Comparison of ENCODE assay signal across 24 mouse cellular contexts in the genomic region with DNA sequence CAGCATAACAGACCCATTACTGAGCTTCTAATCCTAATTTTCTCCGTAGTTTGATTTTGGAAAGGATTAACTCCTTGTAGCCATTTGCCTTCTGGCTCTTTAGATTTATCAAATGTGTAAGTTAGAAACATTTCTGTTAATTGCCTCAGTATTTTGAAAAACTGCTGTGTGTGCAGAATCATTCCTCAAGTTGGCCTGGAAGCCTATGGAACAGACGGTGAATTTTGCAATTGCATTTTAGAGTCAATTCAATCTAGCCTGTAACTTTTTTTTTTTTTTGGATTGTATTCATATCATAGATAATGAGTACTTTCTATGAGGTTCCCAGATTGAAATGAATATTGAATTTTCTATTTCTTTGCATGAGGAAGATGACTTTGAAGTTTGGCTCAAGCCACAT.
A peak's percentile ranks its signal among the peaks of the same experiment; 100 is the strongest.
DNase-seq lines count a peak whose midpoint lies in the region; ATAC-seq and TF ChIP-seq lines count a peak whose summit lies in the region.
"Had no signal": no experiment of that assay in that cellular context is flagged by ENCODE, and none has a peak within 500 bp of the region (broad histone marks: within the 10 kb centered on the region; RNA-seq: fewer than 3 reads in every experiment).

No protein-coding gene starts in this region.

- H3K27ac ChIP-seq in forebrain, embryonic 16.5 days (ENCODE audit: low read length) = no peak overlapping the region
- no peak overlapping the region for H3K27ac ChIP-seq in forebrain, embryonic 12.5 days
- no peak overlapping the region for H3K27ac ChIP-seq in forebrain, postnatal 0 days (ENCODE audit: low read depth, low read length)
- H3K27ac ChIP-seq in forebrain, embryonic 11.5 days (ENCODE audit: low read depth, low read length) = no peak overlapping the region

- no peaks in the 10 kb centered on the region for H3K27me3 ChIP-seq in forebrain, embryonic 16.5 days (replicated peaks; ENCODE audit: control insufficient read depth, insufficient read depth, low read length)
- no peaks in the 10 kb centered on the region for H3K27me3 ChIP-seq in forebrain, embryonic 12.5 days
- H3K27me3 ChIP-seq in forebrain, postnatal 0 days (ENCODE audit: insufficient read depth, low read length) = no peaks in the 10 kb centered on the region
- H3K27me3 ChIP-seq in forebrain, embryonic 11.5 days (ENCODE audit: control insufficient read depth, insufficient read depth, low read length) = no peaks in the 10 kb centered on the region
- H3K27me3 ChIP-seq: CH12.LX had no signal

- H3K9ac ChIP-seq in forebrain, embryonic 16.5 days (replicated peaks; ENCODE audit: low read depth, low read length) = no peak overlapping the region
- no peak overlapping the region for H3K9ac ChIP-seq in forebrain, embryonic 12.5 days
- H3K9ac ChIP-seq in forebrain, postnatal 0 days = no peak overlapping the region
- no peak overlapping the region for H3K9ac ChIP-seq in forebrain, embryonic 11.5 days (ENCODE audit: low read length)

- DNase-seq in forebrain, postnatal 0 days = peak; percentile 67
- no peak for DNase-seq in forebrain, embryonic 11.5 days (ENCODE audit: low spot score)
- peak; percentile 5 for DNase-seq in brain, adult 2 months (ENCODE audit: low read depth, low spot score)
- DNase-seq in brain, embryonic 18.5 days (ENCODE audit: low read depth, low spot score) = peak; percentile 63
- DNase-seq in cerebellum, postnatal 4 days (ENCODE audit: low spot score in 2 of 2) = no peak
- no peak for DNase-seq in frontal cortex, postnatal 36 days (ENCODE audit: low spot score in 2 of 2)
- DNase-seq: adrenal gland, adult 2 months; adrenal gland, adult 8-10 months; adrenal gland, postnatal 10 days; adrenal gland, postnatal 14 days; adrenal gland, postnatal 25 days; adrenal gland, postnatal 36 days; B cell, adult 2 months; cerebellum, adult 11 months; cerebellum, adult 11-12 months; cerebellum, adult 18-20 months; cerebellum, adult 2 months had no signal

- H3K9me3 ChIP-seq in forebrain, embryonic 16.5 days (ENCODE audit: control insufficient read depth, low read length) = no peaks in the 10 kb centered on the region
- H3K9me3 ChIP-seq in forebrain, embryonic 12.5 days = no peaks in the 10 kb centered on the region
- H3K9me3 ChIP-seq in forebrain, postnatal 0 days (ENCODE audit: low read length) = no peaks in the 10 kb centered on the region
- H3K9me3 ChIP-seq in forebrain, embryonic 11.5 days (ENCODE audit: control insufficient read depth, low read length) = no peaks in the 10 kb centered on the region
- H3K9me3 ChIP-seq: G1E had no signal

- H3K36me3 ChIP-seq in forebrain, embryonic 16.5 days (ENCODE audit: control insufficient read depth, insufficient read depth) = no peaks in the 10 kb centered on the region
- H3K36me3 ChIP-seq in forebrain, embryonic 12.5 days (replicated peaks) = no peaks in the 10 kb centered on the region
- H3K36me3 ChIP-seq in forebrain, postnatal 0 days (ENCODE audit: insufficient read depth) = no peaks in the 10 kb centered on the region
- H3K36me3 ChIP-seq in forebrain, embryonic 11.5 days (ENCODE audit: control insufficient read depth, insufficient read depth, low read length) = no peaks in the 10 kb centered on the region
- H3K36me3 ChIP-seq: G1E had no signal

- H3K4me2 ChIP-seq in forebrain, embryonic 16.5 days (ENCODE audit: low read length) = no peak overlapping the region
- H3K4me2 ChIP-seq in forebrain, embryonic 12.5 days = no peak overlapping the region
- no peak overlapping the region for H3K4me2 ChIP-seq in forebrain, postnatal 0 days (ENCODE audit: low read depth)
- no peak overlapping the region for H3K4me2 ChIP-seq in forebrain, embryonic 11.5 days (ENCODE audit: low read depth, low read length, severe bottlenecking)

- whole genome bisulfite sequencing in forebrain, embryonic 16.5 days = 73% methylated on average over 2 of the region's 2 CpGs
- 94% methylated on average over 2 of the region's 2 CpGs for WGBS in forebrain, embryonic 12.5 days
- WGBS in forebrain, postnatal 0 days = 64% methylated on average over 2 of the region's 2 CpGs
- WGBS in forebrain, embryonic 11.5 days = 91% methylated on average over 2 of the region's 2 CpGs

- no peak overlapping the region for H3K4me3 ChIP-seq in forebrain, embryonic 16.5 days (replicated peaks; ENCODE audit: low read length)
- no peak overlapping the region for H3K4me3 ChIP-seq in forebrain, embryonic 12.5 days (replicated peaks)
- H3K4me3 ChIP-seq in forebrain, postnatal 0 days (ENCODE audit: low read depth, low read length) = no peak overlapping the region
- H3K4me3 ChIP-seq in forebrain, embryonic 11.5 days (ENCODE audit: low read depth, low read length) = no peak overlapping the region

- TF ChIP-seq CTCF in forebrain, postnatal 0 days (IDR thresholded peaks at IDR 0.05; ENCODE audit: low read depth) = no peak

- no peaks in the 10 kb centered on the region for H3K4me1 ChIP-seq in forebrain, embryonic 16.5 days (replicated peaks; ENCODE audit: control insufficient read depth, insufficient read depth, low read length)
- no peaks in the 10 kb centered on the region for H3K4me1 ChIP-seq in forebrain, embryonic 12.5 days
- H3K4me1 ChIP-seq in forebrain, postnatal 0 days (ENCODE audit: insufficient read depth) = no peaks in the 10 kb centered on the region
- no peaks in the 10 kb centered on the region for H3K4me1 ChIP-seq in forebrain, embryonic 11.5 days (replicated peaks; ENCODE audit: control insufficient read depth, insufficient read depth, low read length)

- peak; percentile 55; the same call in 1 of the 2 replicates for ATAC-seq in forebrain, embryonic 16.5 days
- no peak for ATAC-seq in forebrain, embryonic 12.5 days (ENCODE audit: low FRiP score)
- peak; percentile 56 for ATAC-seq in forebrain, postnatal 0 days
- ATAC-seq in forebrain, embryonic 11.5 days (replicated peaks; ENCODE audit: low FRiP score) = no peak
- ATAC-seq: activated CD4-positive, CD25-positive, alpha-beta regulatory T cell, adult 4 months; CD4-positive, CD25-positive, alpha-beta regulatory T cell, adult 4 months; Patski had no signal

Comparison
In these comparisons a context has a peak if more than half of its experiments do, and no peak if none do; other contexts are left out.
1. ATAC-seq: peak in forebrain, embryonic 16.5 days (single experiment) and forebrain, postnatal 0 days (single experiment); none in forebrain, embryonic 12.5 days (single experiment) and forebrain, embryonic 11.5 days (single experiment).
2. DNase-seq: peak in forebrain, postnatal 0 days (single experiment), brain, adult 2 months (single experiment) and brain, embryonic 18.5 days (single experiment); none in forebrain, embryonic 11.5 days (single experiment), cerebellum, postnatal 4 days (0 of 2) and frontal cortex, postnatal 36 days (0 of 2).